Mouse (Mus musculus): ENCODE results near the gene Zscan26. TPM values are rescaled to one million over a fixed set of nuclear protein-coding genes. Genes with fewer than 3 reads are reported as not detected.

Zscan26 gene
- 19.4 TPM for polyA plus RNA-seq (2014; fragmentation: Illumina TruSeq; extraction: RNeasy Lipid Tissue Mini Kit (QIAGEN cat#74804); ENCODE audit: insufficient read depth, low read depth, low replicate concordance)

DNA sequence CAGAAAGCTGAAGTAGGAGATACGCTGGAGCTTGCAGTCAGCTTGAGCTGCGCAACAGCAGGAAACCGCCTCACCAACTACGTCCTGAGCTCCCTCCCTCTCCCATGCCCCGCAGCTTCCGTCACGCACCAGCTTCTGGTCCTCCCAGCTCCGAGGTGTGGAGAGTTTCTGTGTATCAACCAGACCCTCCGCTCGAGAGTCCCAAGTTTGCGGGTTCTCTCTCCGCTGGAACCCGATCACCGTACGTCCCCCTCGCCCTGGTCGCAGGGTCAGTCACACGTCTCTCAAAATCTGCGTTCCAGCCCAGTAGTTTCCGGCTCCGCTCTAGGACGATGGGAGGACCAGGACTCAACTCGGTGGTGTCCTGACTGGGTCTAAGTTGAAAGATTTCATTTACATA, at the start of gene Zscan26:
Gene Zscan26, minus strand, starts transcription at position 282 of the 400 bp plus-strand sequence.

DNA sequence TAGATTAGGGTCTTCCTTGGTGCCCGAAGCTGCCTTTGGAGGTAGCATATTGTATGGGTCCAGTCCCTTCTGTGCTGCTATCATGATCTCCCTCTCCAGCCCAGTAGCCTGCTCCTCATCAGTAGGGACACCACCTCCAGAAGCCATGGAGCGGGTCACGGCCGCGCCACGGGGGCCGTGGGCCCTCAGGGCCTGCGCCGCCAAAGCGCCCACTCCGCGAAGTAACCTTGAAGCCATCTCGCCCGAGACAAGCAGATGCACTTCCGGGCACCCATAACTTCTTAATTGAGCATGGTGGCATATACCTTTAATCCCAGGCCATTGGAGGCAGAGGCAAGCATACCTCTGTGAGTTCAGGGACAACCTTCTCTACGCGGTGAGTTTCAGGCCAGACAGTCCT, 47.7 kb upstream of the Zscan26 start, which contains the start of gene Gm11273:
Gene Gm11273, minus strand, starts transcription at position 237 of the 400 bp plus-strand sequence.

DNA sequence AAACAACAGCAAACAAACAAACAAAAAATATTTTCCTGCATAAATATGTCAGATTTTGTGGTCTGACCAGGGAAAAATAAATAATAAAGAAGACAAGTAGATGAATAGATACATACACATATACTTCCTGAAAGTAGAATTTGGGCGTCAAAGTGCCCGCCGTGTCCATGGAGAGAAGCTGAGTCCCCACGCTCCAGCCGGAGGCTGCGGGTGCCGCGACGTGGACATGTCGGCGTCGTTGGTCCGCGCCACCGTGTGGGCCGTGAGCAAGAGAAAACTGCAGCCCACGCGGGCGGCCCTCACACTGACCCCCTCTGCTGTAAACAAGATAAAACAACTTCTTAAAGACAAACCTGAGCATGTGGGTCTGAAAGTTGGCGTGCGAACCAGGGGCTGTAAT, 41.5 kb upstream of the Zscan26 start, which contains the start of gene AK157302:
Gene AK157302, plus strand, starts transcription at position 144 of the 400 bp plus-strand sequence.

GRCm38 (mm10) chr13:21478759-21479670, 25.5 kb upstream of the Zscan26 start, which contains the start of the genes Zkscan4 and Gm10065:
Gene Zkscan4, plus strand, starts transcription at chr13:21478907.
Gene Gm10065, minus strand, starts transcription at chr13:21479441.

DNA sequence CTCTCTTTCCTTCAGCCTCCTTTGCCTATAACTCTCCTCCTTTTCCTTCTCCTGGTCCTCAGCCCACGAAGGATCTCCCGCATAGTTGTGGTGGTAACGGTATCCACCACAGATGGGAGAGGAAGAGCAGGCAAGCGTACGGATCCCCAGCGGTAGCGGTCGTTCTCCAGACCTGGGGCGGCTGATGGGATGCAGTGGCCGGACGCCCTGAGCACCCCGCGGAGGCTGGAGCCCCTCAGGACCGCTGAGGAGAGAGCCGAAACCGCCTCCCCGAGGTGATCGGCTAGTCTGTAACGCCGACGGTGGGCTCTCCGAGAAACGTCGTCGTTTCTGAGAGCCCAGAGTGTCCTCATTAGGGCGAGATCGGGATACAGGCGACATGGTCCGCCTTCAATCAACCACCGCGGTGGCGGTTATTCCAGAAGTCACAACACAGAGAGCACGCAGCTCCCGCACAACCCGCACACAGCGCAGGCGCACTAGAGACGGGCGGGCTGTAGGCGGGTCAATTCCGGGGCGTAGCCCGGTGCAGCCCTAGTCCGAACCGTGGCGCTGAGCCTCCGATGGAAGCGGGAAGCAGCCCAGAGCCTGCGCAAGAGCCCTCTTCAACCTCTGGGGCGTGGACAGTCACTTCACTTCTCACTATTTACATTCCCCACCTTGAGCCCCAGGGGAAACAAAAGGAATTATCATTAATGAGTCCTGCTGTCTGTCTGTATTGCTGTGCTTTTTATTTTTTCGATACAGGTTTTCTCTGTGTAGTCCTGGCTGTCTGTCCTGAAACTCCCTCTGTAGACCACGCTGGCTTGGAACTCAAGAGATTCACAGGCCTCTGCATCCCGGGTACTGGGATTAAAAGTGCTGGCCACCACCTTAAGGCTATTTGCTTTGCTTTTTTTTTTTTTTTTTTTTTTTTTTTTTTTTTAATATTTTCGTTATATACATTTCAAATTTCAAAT, 14.8 kb upstream of the Zscan26 start, which contains the start of gene Nkapl:
Gene Nkapl, minus strand, starts transcription at position 449 of the 959 bp plus-strand sequence.

DNA sequence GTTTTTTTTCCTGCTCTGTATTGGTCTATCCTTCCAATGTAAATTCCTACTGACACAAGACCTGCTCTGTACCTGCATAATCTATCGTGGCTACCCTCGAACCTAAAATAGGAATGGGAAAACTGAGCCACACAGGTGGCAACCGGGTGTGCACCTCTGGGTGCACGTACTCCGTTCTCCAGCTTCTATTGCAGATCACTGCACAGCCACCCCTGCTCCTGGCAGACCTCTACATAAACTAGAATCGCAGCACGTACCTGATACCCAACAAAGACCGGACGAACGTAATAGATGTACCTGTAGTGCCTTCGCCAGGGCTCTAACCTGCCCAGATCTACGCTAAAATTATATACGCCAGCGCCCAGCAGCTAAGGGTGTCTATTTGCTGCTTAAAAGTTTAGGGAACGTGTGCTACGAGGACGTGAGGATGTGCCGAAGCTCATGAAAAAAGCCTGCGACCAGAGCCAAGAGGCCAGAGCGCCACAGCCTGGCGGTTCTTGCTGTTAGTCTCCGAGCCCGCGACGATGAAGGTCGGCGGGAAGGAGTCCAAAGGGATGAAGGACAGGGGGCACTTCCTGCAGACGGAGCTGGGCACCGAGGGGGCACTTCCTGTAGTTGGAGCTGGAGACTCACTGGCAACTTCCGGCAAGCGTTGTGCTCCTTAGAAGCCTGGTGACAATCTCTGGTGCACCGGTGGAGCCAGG, 12.9 kb downstream of the Zscan26 start, which contains the start of gene Pgbd1:
Gene Pgbd1, minus strand, starts transcription at position 556 of the 704 bp plus-strand sequence.

DNA sequence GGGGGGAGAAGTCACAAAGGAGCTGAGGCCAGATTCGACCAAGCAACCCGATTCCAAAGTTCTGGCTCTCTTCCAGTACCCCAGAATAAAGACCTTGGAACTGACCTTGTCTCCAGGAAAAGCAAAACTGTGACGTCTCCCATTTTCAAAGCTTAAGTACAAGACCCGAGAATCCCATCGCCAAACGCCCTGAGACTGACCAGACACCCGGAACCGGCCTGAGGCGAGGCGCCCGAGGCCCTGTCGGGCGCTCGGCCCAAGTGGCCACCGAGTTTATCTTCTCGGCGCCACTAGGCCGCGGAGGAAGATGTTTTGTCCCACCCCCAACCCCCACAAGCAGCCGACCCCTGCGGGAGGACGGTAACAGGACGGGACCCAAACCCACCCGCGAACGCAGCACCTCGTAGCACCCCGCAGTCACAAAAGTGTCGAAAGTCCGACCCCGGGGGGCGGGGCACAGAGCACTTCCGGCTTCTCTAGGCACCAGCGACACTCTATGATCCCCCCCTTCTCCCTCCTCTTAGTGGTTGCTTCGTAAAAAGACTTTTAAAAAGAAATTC, 51.2 kb downstream of the Zscan26 start, which contains the start of gene Zkscan3:
Gene Zkscan3, minus strand, starts transcription at position 469 of the 560 bp plus-strand sequence.

Other genes starting within 250 kb of the Zscan26 start
- gene Gpx5, start 161.0 kb downstream of the Zscan26 start, polyA plus RNA-seq (2014; fragmentation: Illumina TruSeq; extraction: RNeasy Lipid Tissue Mini Kit (QIAGEN cat#74804); ENCODE audit: insufficient read depth, low read depth, low replicate concordance), result not detected
- gene Gpx6, start 141.6 kb downstream of the Zscan26 start, polyA plus RNA-seq (2014; fragmentation: Illumina TruSeq; extraction: RNeasy Lipid Tissue Mini Kit (QIAGEN cat#74804); ENCODE audit: insufficient read depth, low read depth, low replicate concordance), result not detected
- gene Olfr1367, start 106.8 kb downstream of the Zscan26 start, polyA plus RNA-seq (2014; fragmentation: Illumina TruSeq; extraction: RNeasy Lipid Tissue Mini Kit (QIAGEN cat#74804); ENCODE audit: insufficient read depth, low read depth, low replicate concordance), result not detected
- gene Zscan12, start 90.9 kb downstream of the Zscan26 start, polyA plus RNA-seq (2014; fragmentation: Illumina TruSeq; extraction: RNeasy Lipid Tissue Mini Kit (QIAGEN cat#74804); ENCODE audit: insufficient read depth, low read depth, low replicate concordance), result 4.6 TPM
- gene Zkscan3, start 51.0 kb downstream of the Zscan26 start, polyA plus RNA-seq (2014; fragmentation: Illumina TruSeq; extraction: RNeasy Lipid Tissue Mini Kit (QIAGEN cat#74804); ENCODE audit: insufficient read depth, low read depth, low replicate concordance), result 20.6 TPM
- gene Pgbd1, start 12.7 kb downstream of the Zscan26 start, polyA plus RNA-seq (2014; fragmentation: Illumina TruSeq; extraction: RNeasy Lipid Tissue Mini Kit (QIAGEN cat#74804); ENCODE audit: insufficient read depth, low read depth, low replicate concordance), result 1.1 TPM
- 0.95 TPM for gene Nkapl, start 14.8 kb upstream of the Zscan26 start, polyA plus RNA-seq (2014; fragmentation: Illumina TruSeq; extraction: RNeasy Lipid Tissue Mini Kit (QIAGEN cat#74804); ENCODE audit: insufficient read depth, low read depth, low replicate concordance)
- 2.1 TPM for gene Zkscan4, start 25.2 kb upstream of the Zscan26 start, polyA plus RNA-seq (2014; fragmentation: Illumina TruSeq; extraction: RNeasy Lipid Tissue Mini Kit (QIAGEN cat#74804); ENCODE audit: insufficient read depth, low read depth, low replicate concordance)
- gene Gm10065, start 25.7 kb upstream of the Zscan26 start, polyA plus RNA-seq (2014; fragmentation: Illumina TruSeq; extraction: RNeasy Lipid Tissue Mini Kit (QIAGEN cat#74804); ENCODE audit: insufficient read depth, low read depth, low replicate concordance), result not detected
- gene AK157302, start 41.5 kb upstream of the Zscan26 start, polyA plus RNA-seq (2014; fragmentation: Illumina TruSeq; extraction: RNeasy Lipid Tissue Mini Kit (QIAGEN cat#74804); ENCODE audit: insufficient read depth, low read depth, low replicate concordance), result 0.23 TPM
- 1.6 TPM for gene Gm11273, start 47.7 kb upstream of the Zscan26 start, polyA plus RNA-seq (2014; fragmentation: Illumina TruSeq; extraction: RNeasy Lipid Tissue Mini Kit (QIAGEN cat#74804); ENCODE audit: insufficient read depth, low read depth, low replicate concordance)
- 1.7 TPM for gene Zkscan8, start 77.4 kb upstream of the Zscan26 start, polyA plus RNA-seq (2014; fragmentation: Illumina TruSeq; extraction: RNeasy Lipid Tissue Mini Kit (QIAGEN cat#74804); ENCODE audit: insufficient read depth, low read depth, low replicate concordance)
- not detected for gene Olfr1366, start 89.1 kb upstream of the Zscan26 start, polyA plus RNA-seq (2014; fragmentation: Illumina TruSeq; extraction: RNeasy Lipid Tissue Mini Kit (QIAGEN cat#74804); ENCODE audit: insufficient read depth, low read depth, low replicate concordance)
- gene Olfr1535, start 106.2 kb upstream of the Zscan26 start, polyA plus RNA-seq (2014; fragmentation: Illumina TruSeq; extraction: RNeasy Lipid Tissue Mini Kit (QIAGEN cat#74804); ENCODE audit: insufficient read depth, low read depth, low replicate concordance), result not detected
- gene Olfr1364, start 128.0 kb upstream of the Zscan26 start, polyA plus RNA-seq (2014; fragmentation: Illumina TruSeq; extraction: RNeasy Lipid Tissue Mini Kit (QIAGEN cat#74804); ENCODE audit: insufficient read depth, low read depth, low replicate concordance), result not detected
- gene Olfr1362, start 160.3 kb upstream of the Zscan26 start, polyA plus RNA-seq (2014; fragmentation: Illumina TruSeq; extraction: RNeasy Lipid Tissue Mini Kit (QIAGEN cat#74804); ENCODE audit: insufficient read depth, low read depth, low replicate concordance), result not detected
- not detected for gene Olfr11, start 188.8 kb upstream of the Zscan26 start, polyA plus RNA-seq (2014; fragmentation: Illumina TruSeq; extraction: RNeasy Lipid Tissue Mini Kit (QIAGEN cat#74804); ENCODE audit: insufficient read depth, low read depth, low replicate concordance)
- not detected for gene Olfr1361, start 209.7 kb upstream of the Zscan26 start, polyA plus RNA-seq (2014; fragmentation: Illumina TruSeq; extraction: RNeasy Lipid Tissue Mini Kit (QIAGEN cat#74804); ENCODE audit: insufficient read depth, low read depth, low replicate concordance)
- gene Olfr1360, start 223.7 kb upstream of the Zscan26 start, polyA plus RNA-seq (2014; fragmentation: Illumina TruSeq; extraction: RNeasy Lipid Tissue Mini Kit (QIAGEN cat#74804); ENCODE audit: insufficient read depth, low read depth, low replicate concordance), result not detected
- gene Olfr1359, start 244.4 kb upstream of the Zscan26 start, polyA plus RNA-seq (2014; fragmentation: Illumina TruSeq; extraction: RNeasy Lipid Tissue Mini Kit (QIAGEN cat#74804); ENCODE audit: insufficient read depth, low read depth, low replicate concordance), result not detected

Data from lung, adult 10 weeks (tissue).